Mouse (Mus musculus) frontal cortex, postnatal 25 days (tissue): ENCODE data around the gene Atl2.

Experiments
- DNase-seq, 2 experiments: peaks; one replicate each; pipeline ENCODE4 v3.0.0; 2022; ENCODE audit warnings: low spot score in 2 of 2

Gene Atl2

GRCm38 (mm10) chr17:79898156-79898746 lies 2.3 kb upstream of the Atl2 start:
- DNase-seq: no peak

GRCm38 (mm10) chr17:79897666-79898065 lies 1.7 kb upstream of the Atl2 start:
- DNase-seq: no peak

- DNase-seq: peak; percentile 31 to 44
These were observed 696 bp downstream of the Atl2 start for GRCm38 (mm10) chr17:79894971-79895882.

- DNase-seq: no peak
These were observed 1.9 kb downstream of the Atl2 start for GRCm38 (mm10) chr17:79894054-79894453.

GRCm38 (mm10) chr17:79891944-79892343 lies 4.0 kb downstream of the Atl2 start:
- no peak for DNase-seq

GRCm38 (mm10) chr17:79887926-79888325 lies 8.0 kb downstream of the Atl2 start:
- DNase-seq: no peak

GRCm38 (mm10) chr17:79883198-79883597 lies 12.7 kb downstream of the Atl2 start:
- no peak for DNase-seq

GRCm38 (mm10) chr17:79865027-79865426 lies 30.9 kb downstream of the Atl2 start:
- no peak for DNase-seq

- no peak for DNase-seq
These were observed 31.4 kb downstream of the Atl2 start for GRCm38 (mm10) chr17:79864503-79864902.

GRCm38 (mm10) chr17:79862038-79862437 lies 33.9 kb downstream of the Atl2 start:
- no peak for DNase-seq

GRCm38 (mm10) chr17:79855533-79855932 lies 40.4 kb downstream of the Atl2 start:
- no peak for DNase-seq

- DNase-seq: no peak
These were observed 47.5 kb downstream of the Atl2 start for GRCm38 (mm10) chr17:79848385-79848784.

- DNase-seq: no peak
These were observed 49.7 kb downstream of the Atl2 start for GRCm38 (mm10) chr17:79846182-79846581.

- no peak for DNase-seq
These were observed 50.2 kb downstream of the Atl2 start for GRCm38 (mm10) chr17:79845695-79846094.

GRCm38 (mm10) chr17:79840254-79841238 lies 55.4 kb downstream of the Atl2 start:
- DNase-seq: peak; percentile 45 to 66

- DNase-seq: no peak
These were observed 58.9 kb downstream of the Atl2 start for GRCm38 (mm10) chr17:79836978-79837377.

GRCm38 (mm10) chr17:79835714-79836373 lies 60.1 kb downstream of the Atl2 start:
- no peak for DNase-seq

- no peak for DNase-seq
These were observed 63.6 kb downstream of the Atl2 start for GRCm38 (mm10) chr17:79832284-79832683.

GRCm38 (mm10) chr17:79826482-79827034 lies 69.4 kb downstream of the Atl2 start:
- DNase-seq: no peak

- no peak for DNase-seq
These were observed 70.5 kb downstream of the Atl2 start for GRCm38 (mm10) chr17:79825241-79826030.
